Mouse (Mus musculus): Measurements from ENCODE around the gene Spata17. TPM values are rescaled to one million over a fixed set of nuclear protein-coding genes. Genes with fewer than 3 reads are reported as not detected.

Spata17 gene
- 1.3 and 1.9 TPM in 2 replicates for polyA plus RNA-seq (2015; fragmentation: Nextera tagmentation; extraction: Ambion mirVana)

DNA sequence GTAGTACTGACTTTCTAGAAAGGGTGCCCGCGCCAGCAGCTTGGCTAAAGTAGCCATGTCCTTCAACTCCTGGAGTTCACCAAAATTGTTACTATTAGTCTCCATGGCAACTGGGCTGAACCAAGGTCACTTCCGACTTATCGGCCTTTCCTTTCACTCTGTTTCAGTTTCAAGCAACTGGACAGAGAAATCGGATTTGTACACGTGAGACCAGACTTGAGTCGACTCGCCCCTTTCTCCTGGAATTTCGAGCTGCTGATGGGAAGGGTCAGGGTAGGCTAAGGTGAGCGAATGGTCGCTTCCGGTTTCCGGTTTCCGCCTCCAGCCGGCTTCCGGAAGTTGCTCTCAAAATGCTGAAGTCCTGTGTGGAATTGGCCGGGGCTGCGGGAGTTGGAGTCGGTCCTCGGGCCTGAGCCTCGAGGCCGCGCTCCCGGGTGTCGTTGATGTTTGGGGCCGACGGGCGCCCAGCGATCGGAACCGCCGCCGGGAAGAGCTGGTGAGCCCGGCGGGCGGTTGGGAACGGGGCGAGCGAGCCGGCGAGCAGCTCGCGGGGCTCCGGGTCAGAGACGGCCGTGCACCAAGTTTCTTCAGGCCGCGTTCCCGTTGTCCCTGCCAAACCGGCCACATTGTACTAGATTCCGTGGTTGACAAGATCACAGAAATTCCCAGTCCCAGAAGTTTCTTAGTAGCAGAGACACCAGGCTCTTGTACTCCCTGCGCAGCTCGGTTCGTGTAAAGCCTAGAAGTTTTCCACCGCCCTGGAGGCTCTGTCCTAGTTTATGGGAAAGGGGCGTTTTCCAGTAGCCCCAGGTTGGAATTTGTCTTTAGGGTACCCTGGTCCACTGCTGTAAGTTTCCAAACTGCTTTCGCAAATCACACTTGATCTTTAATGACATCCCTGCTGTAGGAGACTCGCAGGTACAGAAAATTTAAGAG is at the start of gene Spata17, which contains the start of gene Gpatch2:
Gene Spata17 (minus strand): TSS at position 285 of the 936 bp plus-strand sequence.
Gene Gpatch2 (plus strand): TSS at position 328 of the 936 bp plus-strand sequence.
- peak; percentile 91 for ATAC-seq (ENCODE audit: low FRiP score, low TSS enrichment)
- Histone ChIP-seq H3K27ac (ENCODE audit: low read length) (peak within 1 kb of the TSS; percentile 93), H3K4me1 (ENCODE audit: insufficient read depth, low read length) (peaks cover 11% of the 10 kb centered on the region; the same call in 1 of the 2 replicates), H3K9ac (replicated peaks; ENCODE audit: low read length) (peak within 1 kb of the TSS; percentile 89), H3K27me3 (ENCODE audit: insufficient read depth, low read length) (no peaks in the 10 kb centered on the region), H3K36me3 (ENCODE audit: insufficient read depth, low read length) (no peaks in the 10 kb centered on the region), H3K4me3 (ENCODE audit: low read length) (peak within 1 kb of the TSS; percentile 78), H3K4me2 (replicated peaks; ENCODE audit: low read depth, low read length) (peak within 1 kb of the TSS; percentile 87), H3K9me3 (ENCODE audit: low read length) (no peaks in the 10 kb centered on the region)
- WGBS: under 1% methylated on average over 58 of the region's 58 CpGs

DNA sequence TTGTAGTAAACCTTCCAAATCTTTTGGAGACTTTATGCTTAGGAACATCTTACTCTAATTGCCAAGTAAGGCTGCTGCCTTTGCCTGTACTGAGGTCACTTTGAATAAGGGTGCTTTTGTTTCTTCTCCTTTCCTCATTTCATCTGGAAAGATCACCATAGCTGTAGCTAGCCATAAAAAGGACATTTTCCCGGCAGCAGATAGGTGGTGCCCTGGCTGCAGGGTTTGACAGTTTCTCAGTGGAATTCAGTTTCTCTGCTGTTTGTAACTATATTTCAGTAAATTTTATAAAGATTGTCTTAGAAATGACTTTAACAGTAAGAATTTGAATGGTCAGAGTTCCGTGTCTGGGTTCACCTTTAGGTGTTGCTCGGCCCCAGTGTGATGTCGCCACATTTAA is 43.5 kb upstream of the Spata17 start:
- Histone ChIP-seq H3K36me3 (ENCODE audit: insufficient read depth, low read length) (no peaks in the 10 kb centered on the region), H3K4me2 (replicated peaks; ENCODE audit: low read depth, low read length) (no peak overlapping the region), H3K27me3 (ENCODE audit: insufficient read depth, low read length) (no peaks in the 10 kb centered on the region), H3K4me1 (ENCODE audit: insufficient read depth, low read length) (0 out of 2 replicates have a peak, but pooled peaks cover 2% of the 10 kb centered on the region), H3K9ac (replicated peaks; ENCODE audit: low read length) (no peak overlapping the region), H3K4me3 (ENCODE audit: low read length) (no peak overlapping the region), H3K9me3 (ENCODE audit: low read length) (no peaks in the 10 kb centered on the region), H3K27ac (ENCODE audit: low read length) (no peak overlapping the region)
- no peak for ATAC-seq (ENCODE audit: low FRiP score, low TSS enrichment)
- WGBS: 91% methylated on average over 4 of the region's 4 CpGs

- Histone ChIP-seq H3K4me2 (replicated peaks; ENCODE audit: low read depth, low read length) (no peak overlapping the region), H3K9me3 (ENCODE audit: low read length) (no peaks in the 10 kb centered on the region), H3K4me1 (ENCODE audit: insufficient read depth, low read length) (no peaks in the 10 kb centered on the region), H3K36me3 (ENCODE audit: insufficient read depth, low read length) (no peaks in the 10 kb centered on the region), H3K4me3 (ENCODE audit: low read length) (no peak overlapping the region), H3K27ac (ENCODE audit: low read length) (no peak overlapping the region), H3K9ac (replicated peaks; ENCODE audit: low read length) (no peak overlapping the region), H3K27me3 (ENCODE audit: insufficient read depth, low read length) (no peaks in the 10 kb centered on the region)
- ATAC-seq (ENCODE audit: low FRiP score, low TSS enrichment): no peak
- 85% methylated on average over 1 of the region's 1 CpGs for WGBS
Measured at GRCm38 (mm10) chr1:187250741-187251262, 35.5 kb upstream of the Spata17 start.

GRCm38 (mm10) chr1:187244734-187245133 is 29.5 kb upstream of the Spata17 start:
- no peaks in the 10 kb centered on the region for H3K27me3 ChIP-seq (ENCODE audit: insufficient read depth, low read length)
- H3K27ac ChIP-seq (ENCODE audit: low read length): no peak overlapping the region
- ATAC-seq (ENCODE audit: low FRiP score, low TSS enrichment): no peak
- H3K9me3 ChIP-seq (ENCODE audit: low read length): no peaks in the 10 kb centered on the region
- H3K9ac ChIP-seq (replicated peaks; ENCODE audit: low read length): no peak overlapping the region
- H3K4me2 ChIP-seq (replicated peaks; ENCODE audit: low read depth, low read length): no peak overlapping the region
- 81% methylated on average over 5 of the region's 5 CpGs for WGBS
- H3K4me3 ChIP-seq (ENCODE audit: low read length): no peak overlapping the region
- no peaks in the 10 kb centered on the region for H3K4me1 ChIP-seq (ENCODE audit: insufficient read depth, low read length)
- H3K36me3 ChIP-seq (ENCODE audit: insufficient read depth, low read length): no peaks in the 10 kb centered on the region

DNA sequence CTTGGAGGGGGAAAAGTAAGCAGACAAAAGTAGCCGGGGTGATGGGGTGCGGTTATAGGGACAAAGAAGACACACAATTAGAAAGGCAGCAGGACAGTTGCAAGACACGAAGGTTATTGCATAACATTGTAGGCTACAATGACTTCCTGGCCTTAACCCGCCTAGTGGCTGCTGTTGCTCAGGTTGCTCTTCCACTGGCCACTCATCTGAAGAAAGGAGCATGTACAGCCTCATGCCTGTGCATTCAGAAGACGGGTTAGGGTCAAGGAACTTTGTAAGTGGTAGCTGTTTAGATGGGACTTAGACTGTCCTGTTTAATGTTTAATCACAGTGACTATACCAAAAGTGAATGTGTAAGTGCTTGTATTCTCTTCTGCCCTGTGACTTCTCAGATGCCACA is 26.1 kb upstream of the Spata17 start:
- ATAC-seq (ENCODE audit: low FRiP score, low TSS enrichment): peak; percentile 74

GRCm38 (mm10) chr1:187240304-187240703 is 25.0 kb upstream of the Spata17 start:
- ATAC-seq (ENCODE audit: low FRiP score, low TSS enrichment): no peak

More for the DNA sequence above, 26.1 kb upstream of the Spata17 start:
- Histone ChIP-seq H3K9ac (replicated peaks; ENCODE audit: low read length) (no peak overlapping the region), H3K9me3 (ENCODE audit: low read length) (no peaks in the 10 kb centered on the region), H3K36me3 (ENCODE audit: insufficient read depth, low read length) (no peaks in the 10 kb centered on the region), H3K4me3 (ENCODE audit: low read length) (no peak overlapping the region), H3K27me3 (ENCODE audit: insufficient read depth, low read length) (no peaks in the 10 kb centered on the region), H3K27ac (ENCODE audit: low read length) (no peak overlapping the region), H3K4me2 (replicated peaks; ENCODE audit: low read depth, low read length) (no peak overlapping the region), H3K4me1 (ENCODE audit: insufficient read depth, low read length) (no peaks in the 10 kb centered on the region)
- WGBS: 90% methylated on average over 5 of the region's 5 CpGs

DNA sequence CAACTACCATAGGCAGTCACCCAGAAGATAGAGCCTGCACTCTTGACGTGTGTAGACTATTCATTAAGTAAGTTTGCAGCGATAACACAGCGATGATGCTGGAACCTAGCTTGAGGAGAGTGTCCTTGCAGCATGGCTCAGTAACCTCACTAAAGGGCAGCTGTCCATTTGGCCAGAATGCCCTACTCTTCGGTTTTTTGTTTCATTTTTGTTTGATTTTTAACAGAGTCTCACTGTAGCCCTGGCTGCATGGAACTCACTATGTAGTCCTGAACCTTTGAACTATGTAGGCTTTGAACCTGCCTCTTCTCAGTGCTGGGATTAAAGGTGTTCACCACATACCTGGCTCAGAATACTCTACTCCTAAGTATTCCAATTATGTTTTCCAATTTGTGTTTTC is 22.8 kb upstream of the Spata17 start:
- WGBS: 90% methylated on average over 4 of the region's 4 CpGs
- Histone ChIP-seq H3K9me3 (ENCODE audit: low read length) (no peaks in the 10 kb centered on the region), H3K4me1 (ENCODE audit: insufficient read depth, low read length) (no peaks in the 10 kb centered on the region), H3K36me3 (ENCODE audit: insufficient read depth, low read length) (0 out of 2 replicates have a peak, but pooled peaks cover 3% of the 10 kb centered on the region), H3K4me3 (ENCODE audit: low read length) (no peak overlapping the region), H3K9ac (replicated peaks; ENCODE audit: low read length) (no peak overlapping the region), H3K27ac (ENCODE audit: low read length) (no peak overlapping the region), H3K27me3 (ENCODE audit: insufficient read depth, low read length) (no peaks in the 10 kb centered on the region), H3K4me2 (replicated peaks; ENCODE audit: low read depth, low read length) (no peak overlapping the region)
- ATAC-seq (ENCODE audit: low FRiP score, low TSS enrichment): 0 out of 2 replicates have a peak, but pooled peaks have one; percentile 59

More at GRCm38 (mm10) chr1:187240304-187240703, 25.0 kb upstream of the Spata17 start:
- Histone ChIP-seq H3K27ac (ENCODE audit: low read length) (no peak overlapping the region), H3K36me3 (ENCODE audit: insufficient read depth, low read length) (no peaks in the 10 kb centered on the region), H3K4me3 (ENCODE audit: low read length) (no peak overlapping the region), H3K27me3 (ENCODE audit: insufficient read depth, low read length) (no peaks in the 10 kb centered on the region), H3K4me2 (replicated peaks; ENCODE audit: low read depth, low read length) (no peak overlapping the region), H3K4me1 (ENCODE audit: insufficient read depth, low read length) (no peaks in the 10 kb centered on the region), H3K9ac (replicated peaks; ENCODE audit: low read length) (no peak overlapping the region), H3K9me3 (ENCODE audit: low read length) (no peaks in the 10 kb centered on the region)
- WGBS: 93% methylated on average over 3 of the region's 3 CpGs

GRCm38 (mm10) chr1:187236296-187236695 is 21.0 kb upstream of the Spata17 start:
- no peak overlapping the region for H3K9ac ChIP-seq (replicated peaks; ENCODE audit: low read length)
- H3K27ac ChIP-seq (ENCODE audit: low read length): no peak overlapping the region
- WGBS: 45% methylated on average over 6 of the region's 6 CpGs
- H3K4me3 ChIP-seq (ENCODE audit: low read length): no peak overlapping the region
- ATAC-seq (ENCODE audit: low FRiP score, low TSS enrichment): no peak
- H3K27me3 ChIP-seq (ENCODE audit: insufficient read depth, low read length): no peaks in the 10 kb centered on the region
- no peak overlapping the region for H3K4me2 ChIP-seq (replicated peaks; ENCODE audit: low read depth, low read length)
- no peaks in the 10 kb centered on the region for H3K9me3 ChIP-seq (ENCODE audit: low read length)
- no peaks in the 10 kb centered on the region for H3K4me1 ChIP-seq (ENCODE audit: insufficient read depth, low read length)
- 0 out of 2 replicates have a peak, but pooled peaks cover 3% of the 10 kb centered on the region for H3K36me3 ChIP-seq (ENCODE audit: insufficient read depth, low read length)

GRCm38 (mm10) chr1:187235161-187235560 is 19.9 kb upstream of the Spata17 start:
- H3K9ac ChIP-seq (replicated peaks; ENCODE audit: low read length): no peak overlapping the region
- H3K4me1 ChIP-seq (ENCODE audit: insufficient read depth, low read length): no peaks in the 10 kb centered on the region
- no peaks in the 10 kb centered on the region for H3K27me3 ChIP-seq (ENCODE audit: insufficient read depth, low read length)
- no peak overlapping the region for H3K4me2 ChIP-seq (replicated peaks; ENCODE audit: low read depth, low read length)
- H3K9me3 ChIP-seq (ENCODE audit: low read length): no peaks in the 10 kb centered on the region
- 0 out of 2 replicates have a peak, but pooled peaks cover 3% of the 10 kb centered on the region for H3K36me3 ChIP-seq (ENCODE audit: insufficient read depth, low read length)
- no peak overlapping the region for H3K4me3 ChIP-seq (ENCODE audit: low read length)
- WGBS: 94% methylated on average over 3 of the region's 3 CpGs
- no peak for ATAC-seq (ENCODE audit: low FRiP score, low TSS enrichment)
- no peak overlapping the region for H3K27ac ChIP-seq (ENCODE audit: low read length)

Measured in kidney, embryonic 16.5 days (tissue).